Mouse (Mus musculus) left cerebral cortex, adult 9 months (tissue): ENCODE measurements around the gene Micu1.

Source experiments
- DNase-seq, 2 experiments: peaks; one replicate each; pipeline ENCODE4 v3.0.0; 2022; ENCODE audit warnings: low spot score in 2 of 2

Gene Micu1

DNA sequence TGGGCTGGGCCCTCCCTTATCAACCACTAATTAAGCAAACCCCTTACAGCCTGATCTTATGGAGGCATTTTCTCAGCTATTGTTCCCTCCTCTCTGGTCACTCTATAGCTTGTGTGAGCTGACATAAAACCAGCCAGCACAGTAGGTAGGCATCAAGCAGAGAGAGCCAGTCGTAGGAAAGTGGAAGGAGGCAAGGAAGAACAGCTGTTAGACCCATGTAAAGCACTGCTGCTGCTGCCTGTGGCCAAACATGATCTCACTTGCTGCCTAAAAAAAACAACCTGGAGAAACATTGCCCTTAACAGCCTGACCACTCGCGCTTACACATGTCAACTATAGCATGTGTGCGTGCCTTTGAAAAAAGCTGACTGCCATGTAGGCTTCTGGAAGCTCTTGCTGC, 19.3 kb downstream of the Micu1 start:
- DNase-seq: no peak

GRCm38 (mm10) chr10:59724634-59725033, 22.4 kb downstream of the Micu1 start:
- no peak for DNase-seq

DNA sequence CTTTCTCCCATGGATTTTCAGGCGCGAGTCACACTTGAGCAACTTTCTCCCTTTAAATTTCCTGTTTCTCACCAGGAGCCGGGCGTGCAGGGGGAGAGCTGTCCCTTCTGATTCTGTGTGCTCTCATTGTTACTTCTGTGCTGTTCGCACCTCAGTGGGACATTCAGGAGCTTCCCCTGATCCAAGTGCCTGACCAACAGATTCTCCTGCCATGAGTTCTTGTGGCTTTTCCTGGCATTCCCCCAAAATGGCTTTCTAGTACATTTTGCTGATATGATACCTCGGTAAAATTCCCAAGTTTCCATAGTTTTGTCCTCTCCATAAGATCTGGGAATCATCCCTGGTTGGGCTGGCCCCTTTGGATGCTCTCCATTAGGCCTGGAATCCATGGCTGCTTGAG, 25.0 kb downstream of the Micu1 start:
- DNase-seq: no peak

DNA sequence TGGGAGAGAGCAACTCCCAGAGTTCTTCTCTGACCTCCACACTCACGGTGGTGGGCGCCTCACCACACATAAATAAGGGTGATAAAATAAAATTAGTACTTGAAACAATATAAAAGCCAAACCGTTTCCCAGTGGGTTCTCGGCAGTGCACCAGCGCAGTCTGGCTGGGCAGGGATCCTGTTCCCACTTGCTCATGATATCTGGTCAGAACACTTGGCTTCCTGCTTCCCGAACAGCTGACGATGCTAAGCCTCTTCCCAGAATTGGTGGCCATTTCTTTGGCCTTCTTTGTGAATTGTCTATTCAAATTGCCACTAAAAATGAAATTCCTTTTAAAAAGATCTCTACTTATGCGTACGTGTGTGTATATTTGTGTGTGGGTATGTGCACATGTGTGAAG, 27.0 kb downstream of the Micu1 start:
- DNase-seq: no peak

DNA sequence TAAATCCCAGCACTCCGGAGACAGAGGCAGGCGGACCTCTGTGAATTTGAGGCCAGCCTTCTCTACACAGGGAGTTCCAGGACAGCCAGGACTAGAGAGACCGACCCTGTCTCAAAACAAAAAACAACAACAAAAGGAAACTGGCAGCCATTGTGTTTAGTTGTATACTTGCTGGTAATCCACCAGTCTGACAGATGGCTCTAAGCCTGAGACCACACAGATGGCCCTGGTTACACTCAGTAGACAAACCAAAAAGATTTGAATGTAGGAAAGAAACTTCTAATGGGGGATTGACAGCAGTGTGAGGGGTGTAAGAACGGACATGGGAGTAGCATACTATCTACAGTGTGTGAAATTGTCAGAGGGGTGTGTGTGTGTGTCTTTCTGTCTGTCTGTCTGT, 27.6 kb downstream of the Micu1 start:
- no peak for DNase-seq

GRCm38 (mm10) chr10:59736027-59736598, 33.8 kb downstream of the Micu1 start:
- no peak for DNase-seq

- no peak for DNase-seq
Observed at GRCm38 (mm10) chr10:59741448-59741847, 39.2 kb downstream of the Micu1 start.

- no peak for DNase-seq
Observed at GRCm38 (mm10) chr10:59743397-59743796, 41.1 kb downstream of the Micu1 start.

- no peak for DNase-seq
Observed at GRCm38 (mm10) chr10:59743969-59744368, 41.7 kb downstream of the Micu1 start.

- DNase-seq: no peak
Observed at GRCm38 (mm10) chr10:59747334-59747733, 45.1 kb downstream of the Micu1 start.

GRCm38 (mm10) chr10:59748699-59749200, 46.5 kb downstream of the Micu1 start:
- no peak for DNase-seq

- no peak for DNase-seq
Observed at GRCm38 (mm10) chr10:59753538-59754069, 51.3 kb downstream of the Micu1 start.

DNA sequence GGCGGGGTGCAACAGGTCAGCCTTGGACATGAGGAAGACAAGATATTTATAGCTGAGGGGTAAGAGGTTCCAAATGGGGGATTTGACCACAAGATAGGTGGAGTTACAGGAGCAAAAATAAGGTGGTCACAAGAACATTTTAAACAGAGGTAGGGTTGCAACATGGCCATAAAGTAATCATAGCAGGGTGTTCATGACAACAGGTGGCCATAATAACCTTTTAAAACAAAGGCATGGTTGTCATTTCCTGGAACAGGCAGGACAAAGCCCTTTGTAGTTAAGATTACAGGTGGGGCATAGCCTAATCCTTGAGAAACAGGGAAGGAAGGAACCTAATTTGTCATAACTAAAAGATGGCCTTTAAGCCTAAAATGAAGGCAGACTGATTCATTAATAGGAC, 51.8 kb downstream of the Micu1 start:
- DNase-seq: no peak

GRCm38 (mm10) chr10:59754901-59755300, 52.6 kb downstream of the Micu1 start:
- DNase-seq: no peak

DNA sequence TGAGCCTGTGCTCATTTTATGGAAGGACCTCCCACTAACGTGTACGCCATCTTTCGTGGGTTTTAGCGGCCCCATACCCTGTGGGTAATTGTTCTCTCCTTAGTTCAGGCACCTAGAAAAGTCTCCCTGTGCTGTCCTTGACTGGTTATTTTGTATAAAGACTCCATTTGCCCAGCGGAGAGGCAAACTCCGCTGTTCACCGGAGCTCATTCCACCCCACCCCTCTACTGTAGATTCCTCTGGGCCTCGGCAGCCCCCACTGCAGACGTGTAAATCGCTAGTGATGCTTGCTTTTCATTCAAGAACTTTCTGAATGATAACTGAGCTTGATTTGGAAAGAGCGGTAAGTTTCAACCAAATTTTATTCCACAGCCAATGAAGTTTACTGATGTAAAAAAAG, 53.4 kb downstream of the Micu1 start:
- DNase-seq: no peak

DNA sequence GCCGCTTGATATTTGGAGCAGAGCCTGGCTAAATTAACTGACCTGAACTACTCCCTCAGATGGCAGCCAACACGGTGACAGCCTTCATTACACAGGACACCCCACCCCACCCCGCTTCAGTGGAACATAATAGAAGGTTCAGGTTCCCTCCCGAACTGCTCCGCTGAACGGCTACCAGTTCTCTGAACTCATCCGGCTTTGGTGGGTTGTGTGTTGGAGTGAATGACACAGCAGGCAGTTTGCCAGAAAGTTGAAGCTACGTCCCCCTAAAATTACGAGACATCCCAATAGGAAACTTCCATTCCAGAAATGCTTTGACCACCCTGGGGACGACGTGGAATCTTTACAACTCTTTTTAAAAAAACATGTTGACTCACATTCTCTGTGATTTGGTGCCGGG, 53.8 kb downstream of the Micu1 start:
- no peak for DNase-seq

- DNase-seq: no peak
Observed at GRCm38 (mm10) chr10:59756570-59756969, 54.3 kb downstream of the Micu1 start.

DNA sequence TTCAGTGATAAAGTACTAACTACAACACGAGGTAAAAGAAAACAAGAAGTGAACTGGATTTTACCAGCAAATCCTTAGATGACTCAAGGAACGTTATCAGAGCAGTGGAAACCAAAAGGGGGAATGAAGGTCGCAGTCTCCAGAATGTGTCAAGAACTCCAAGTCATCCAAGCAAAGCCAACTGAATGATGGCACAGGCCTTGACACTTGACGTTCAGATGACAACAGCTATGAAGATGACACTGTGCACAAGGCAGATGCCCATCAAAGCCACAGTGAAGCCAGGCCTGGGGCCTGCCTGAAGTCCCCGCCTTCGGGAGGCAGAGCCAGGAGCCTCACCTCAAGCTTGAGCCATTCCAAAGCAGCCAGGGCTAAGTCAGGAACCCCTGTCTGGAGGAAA, 62.5 kb downstream of the Micu1 start:
- DNase-seq: no peak

- DNase-seq: no peak
Observed at GRCm38 (mm10) chr10:59768369-59769079, 66.2 kb downstream of the Micu1 start.

GRCm38 (mm10) chr10:59771375-59772048, 69.2 kb downstream of the Micu1 start:
- no peak for DNase-seq

DNA sequence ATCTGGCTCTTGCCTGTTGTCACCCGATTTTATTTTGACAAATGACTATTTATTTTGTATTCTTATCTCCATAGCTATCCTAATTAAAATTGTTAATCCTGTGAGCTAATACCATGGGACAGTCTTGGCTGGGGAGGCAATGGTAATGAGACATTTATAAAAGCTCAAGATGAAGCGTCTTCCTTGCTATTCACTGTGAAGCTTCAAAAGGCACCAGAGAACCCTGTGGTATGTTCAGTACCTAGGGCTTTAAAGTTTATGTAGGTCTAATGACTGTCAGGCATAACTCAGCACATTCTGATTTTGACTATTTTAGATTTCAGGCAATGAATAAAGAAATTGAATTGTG, 69.7 kb downstream of the Micu1 start:
- no peak for DNase-seq

GRCm38 (mm10) chr10:59773441-59774140, 71.3 kb downstream of the Micu1 start:
- peak in 1 of 2 experiments; percentile 24 for DNase-seq
